Mouse (Mus musculus) liver, embryonic 16.5 days (tissue): ENCODE measurements around the gene Mrps9. TPM values are rescaled to one million over a fixed set of nuclear protein-coding genes. Genes with fewer than 3 reads are reported as not detected.

ENCODE experiments used
- ATAC-seq: fragments of 200-750 bp; cut with Nextera tagmentation; 2 replicates; pipeline ENCODE4 v1.8.0; 2017; ENCODE audit warnings: low read depth, mild to moderate bottlenecking, moderate number of reproducible peaks, moderate library complexity
- H3K27ac ChIP-seq: fragments of 300-500 bp; sonication (generic); 2 replicates; pipeline ENCODE4 v1.5.1; 2014; ENCODE audit warnings: mild to moderate bottlenecking, low read length
- H3K27me3 ChIP-seq: fragments of 300-500 bp; sonication (generic); 2 replicates; pipeline ENCODE4 v1.6.1; 2014; ENCODE audit warnings: low read depth, low read length, mixed read lengths; ENCODE audit not compliant: control insufficient read depth, insufficient read depth
- H3K36me3 ChIP-seq: fragments of 300-500 bp; sonication (generic); 2 replicates; pipeline ENCODE4 v1.6.1; 2014; ENCODE audit warnings: mild to moderate bottlenecking; ENCODE audit not compliant: control insufficient read depth, insufficient read depth
- H3K4me1 ChIP-seq: fragments of 300-500 bp; sonication (generic); 2 replicates; pipeline ENCODE4 v1.6.1; 2014; ENCODE audit warnings: low read depth, low read length, mixed read lengths; ENCODE audit not compliant: control insufficient read depth
- H3K4me2 ChIP-seq: fragments of 300-500 bp; sonication (generic); 2 replicates; pipeline ENCODE4 v1.6.1; 2014; ENCODE audit warnings: low read depth, low read length, mixed read lengths
- H3K4me3 ChIP-seq: fragments of 300-500 bp; sonication (generic); 2 replicates; pipeline ENCODE4 v1.5.1; 2014; ENCODE audit warnings: low read depth, mild to moderate bottlenecking, low read length
- H3K9ac ChIP-seq: fragments of 300-500 bp; sonication (generic); 2 replicates; pipeline ENCODE4 v1.6.1; 2014; ENCODE audit warnings: low read depth, low read length
- H3K9me3 ChIP-seq: fragments of 300-500 bp; sonication (generic); replicated peaks from 2 replicates; pipeline ENCODE4 v1.6.1; 2016; ENCODE audit warnings: low read length; ENCODE audit not compliant: control insufficient read depth
- WGBS: fragments of 180-500 bp; shearing (Covaris S2); extraction: QIAGEN DNeasy Blood & Tissue Kit; methylation state at CpG from one replicate; pipeline ENCODE4 v1.1.7; 2014; ENCODE audit not compliant: insufficient replicate concordance; 5-methylcytosine and 5-hydroxymethylcytosine counted together
- polyA plus RNA-seq: library from polyadenylated mRNA; unstranded; fragments of >200 nt; fragmentation: Nextera tagmentation; extraction: Ambion mirVana; gene quantifications from 2 replicates; pipeline ENCODE4 v1.2.1, GENCODE M21; 2015

The Mrps9 gene
- polyA plus RNA-seq, 1 experiment from 2014 or later, result 22.1 TPM

DNA sequence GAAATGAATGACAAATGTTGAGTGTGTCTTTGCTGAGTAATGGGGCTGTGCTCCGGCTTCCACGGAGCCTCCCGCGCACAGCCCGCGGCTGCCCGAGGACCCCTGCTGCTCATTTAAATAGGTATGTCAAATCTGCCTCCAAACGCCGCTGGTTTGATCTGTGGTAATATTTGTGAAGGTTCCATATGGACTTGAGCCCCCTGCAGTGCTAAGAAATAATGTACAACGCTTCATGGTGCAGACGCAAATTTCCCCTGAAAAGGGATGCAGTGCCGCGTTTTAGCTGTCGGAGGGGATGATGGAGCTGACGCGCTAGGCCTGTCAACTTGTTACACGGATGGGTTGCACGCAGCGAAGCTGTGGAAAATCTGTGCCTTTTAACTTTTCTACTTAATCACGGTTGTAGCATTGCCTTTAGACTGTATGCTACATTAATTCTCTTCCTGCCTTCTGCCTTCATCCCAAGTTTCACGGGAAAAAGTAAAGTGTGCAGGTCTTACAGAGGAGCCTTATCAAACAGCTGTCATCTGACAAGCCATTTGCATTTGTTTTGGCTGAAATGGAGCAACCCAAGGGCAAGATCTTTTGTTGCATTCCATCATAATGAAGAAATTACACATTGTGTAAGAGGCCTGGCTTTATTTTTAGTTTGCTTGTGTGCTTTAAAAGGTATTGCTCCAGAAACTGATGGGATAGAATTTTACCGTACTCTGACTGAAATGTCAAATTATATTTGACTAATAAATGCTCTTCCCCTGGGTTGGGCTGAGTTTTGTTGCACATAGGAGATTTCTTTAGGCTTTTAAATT lies 37.7 kb downstream of the Mrps9 start:
- no peak for ATAC-seq
- WGBS, result 84% methylated on average over 22 of the region's 22 CpGs
- Histone ChIP-seq H3K4me3 (no peak overlapping the region), H3K9me3 (no peaks in the 10 kb centered on the region), H3K4me2 (no peak overlapping the region), H3K36me3 (no peaks in the 10 kb centered on the region), H3K9ac (no peak overlapping the region), H3K27ac (no peak overlapping the region), H3K4me1 (no peaks in the 10 kb centered on the region), H3K27me3 (no peaks in the 10 kb centered on the region)

DNA sequence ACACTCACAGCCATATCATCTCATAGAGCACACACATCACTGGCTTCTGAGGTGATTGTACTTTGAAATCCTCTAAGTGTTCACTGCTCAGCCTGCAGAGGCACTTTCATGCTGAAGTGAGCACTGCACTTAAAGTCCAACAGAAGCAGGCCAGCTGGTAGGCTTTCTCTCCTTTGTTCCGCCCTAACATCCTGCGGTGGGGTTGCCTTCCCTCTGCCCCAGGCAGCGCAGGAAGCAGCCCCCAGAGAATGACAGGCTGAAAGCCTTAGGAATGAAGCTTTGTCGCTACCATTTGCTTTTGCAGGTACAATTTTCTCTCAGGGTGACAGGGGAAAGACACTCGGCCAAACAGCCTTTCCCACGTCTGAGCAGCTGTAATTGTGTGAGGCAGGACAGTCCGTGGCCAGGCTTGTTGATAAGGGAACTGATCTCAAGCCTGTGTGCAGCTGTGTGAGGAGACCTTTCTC lies 38.4 kb downstream of the Mrps9 start:
- no peaks in the 10 kb centered on the region for H3K27me3 ChIP-seq
- 66% methylated on average over 7 of the region's 7 CpGs for WGBS
- no peak overlapping the region for H3K9ac ChIP-seq
- H3K4me3 ChIP-seq, result no peak overlapping the region
- no peaks in the 10 kb centered on the region for H3K36me3 ChIP-seq
- no peak overlapping the region for H3K27ac ChIP-seq
- no peaks in the 10 kb centered on the region for H3K4me1 ChIP-seq
- no peaks in the 10 kb centered on the region for H3K9me3 ChIP-seq
- no peak for ATAC-seq
- H3K4me2 ChIP-seq, result no peak overlapping the region

DNA sequence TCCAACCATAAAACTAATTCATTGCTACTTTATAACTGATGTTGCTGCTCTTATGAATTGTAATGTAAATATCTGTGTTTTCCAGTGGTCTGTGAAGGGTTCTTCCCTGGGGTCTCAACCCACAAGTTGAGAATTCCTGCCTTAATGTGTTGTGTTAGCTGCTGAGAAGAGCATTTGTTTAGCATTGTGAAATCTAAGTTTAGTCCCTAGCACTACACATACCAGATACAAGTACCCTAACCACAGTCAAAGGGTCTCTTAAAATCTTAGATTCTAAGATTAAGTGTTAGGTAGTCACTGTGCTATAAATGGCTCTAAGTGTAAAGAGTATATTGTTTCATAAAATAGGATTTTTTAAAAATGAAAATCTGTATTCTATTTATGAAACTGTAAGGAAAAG lies 43.7 kb downstream of the Mrps9 start:
- Histone ChIP-seq H3K4me3 (no peak overlapping the region), H3K27me3 (no peaks in the 10 kb centered on the region), H3K36me3 (no peaks in the 10 kb centered on the region), H3K27ac (no peak overlapping the region), H3K9me3 (no peaks in the 10 kb centered on the region), H3K9ac (no peak overlapping the region), H3K4me2 (no peak overlapping the region), H3K4me1 (no peaks in the 10 kb centered on the region)
- no peak for ATAC-seq

- H3K4me3 ChIP-seq, result no peak overlapping the region
- 79% methylated on average over 11 of the region's 11 CpGs for WGBS
- no peaks in the 10 kb centered on the region for H3K36me3 ChIP-seq
- H3K4me2 ChIP-seq, result no peak overlapping the region
- H3K27me3 ChIP-seq, result no peaks in the 10 kb centered on the region
- H3K27ac ChIP-seq, result no peak overlapping the region
- no peaks in the 10 kb centered on the region for H3K9me3 ChIP-seq
- no peak overlapping the region for H3K9ac ChIP-seq
- no peak for ATAC-seq
- H3K4me1 ChIP-seq, result no peaks in the 10 kb centered on the region
Observed at GRCm38 (mm10) chr1:42905148-42905547, 54.1 kb downstream of the Mrps9 start.

- Histone ChIP-seq H3K4me2 (no peak overlapping the region), H3K4me3 (no peak overlapping the region), H3K36me3 (no peaks in the 10 kb centered on the region), H3K9ac (no peak overlapping the region), H3K9me3 (no peaks in the 10 kb centered on the region), H3K27me3 (no peaks in the 10 kb centered on the region), H3K27ac (no peak overlapping the region), H3K4me1 (no peaks in the 10 kb centered on the region)
- no peak for ATAC-seq
- 78% methylated on average over 7 of the region's 7 CpGs for WGBS
Observed at GRCm38 (mm10) chr1:42906696-42907095, 55.7 kb downstream of the Mrps9 start.

DNA sequence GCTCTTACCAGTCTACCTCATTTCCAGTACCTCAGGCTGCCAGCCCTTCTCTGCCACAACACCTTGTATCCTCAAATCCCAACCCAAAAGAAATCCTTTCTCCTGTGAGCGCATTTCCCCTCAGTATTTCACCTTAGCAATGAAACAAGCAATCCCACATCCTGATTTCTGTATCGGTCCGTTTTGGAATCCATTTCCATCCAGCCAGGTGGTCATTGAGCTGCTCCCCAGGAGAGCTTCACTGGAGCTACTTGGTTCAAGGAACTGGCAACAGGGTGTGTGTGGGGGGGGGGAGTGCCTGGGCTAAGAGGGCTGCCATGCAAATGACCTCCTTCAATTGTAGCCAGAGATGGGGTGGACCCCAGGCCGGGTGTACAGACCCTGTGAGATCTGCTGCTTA lies 56.1 kb downstream of the Mrps9 start:
- 61% methylated on average over 4 of the region's 4 CpGs for WGBS
- Histone ChIP-seq H3K9me3 (no peaks in the 10 kb centered on the region), H3K27ac (no peak overlapping the region), H3K4me1 (no peaks in the 10 kb centered on the region), H3K36me3 (no peaks in the 10 kb centered on the region), H3K4me2 (no peak overlapping the region), H3K9ac (no peak overlapping the region), H3K4me3 (no peak overlapping the region), H3K27me3 (no peaks in the 10 kb centered on the region)
- no peak for ATAC-seq

- Histone ChIP-seq H3K27ac (no peak overlapping the region), H3K4me3 (no peak overlapping the region), H3K4me2 (no peak overlapping the region), H3K27me3 (no peaks in the 10 kb centered on the region), H3K4me1 (no peaks in the 10 kb centered on the region), H3K9ac (no peak overlapping the region), H3K9me3 (no peaks in the 10 kb centered on the region), H3K36me3 (no peaks in the 10 kb centered on the region)
- no peak for ATAC-seq
- WGBS, result 18% methylated on average over 4 of the region's 4 CpGs
Observed at GRCm38 (mm10) chr1:42915062-42915461, 64.0 kb downstream of the Mrps9 start.

- H3K27ac ChIP-seq, result no peak overlapping the region
Observed at GRCm38 (mm10) chr1:42916719-42917118, 65.7 kb downstream of the Mrps9 start.

GRCm38 (mm10) chr1:42917908-42918307 lies 66.9 kb downstream of the Mrps9 start:
- WGBS, result 31% methylated on average over 4 of the region's 4 CpGs
- no peak overlapping the region for H3K4me3 ChIP-seq

More at GRCm38 (mm10) chr1:42916719-42917118, 65.7 kb downstream of the Mrps9 start:
- Histone ChIP-seq H3K36me3 (no peaks in the 10 kb centered on the region), H3K4me1 (no peaks in the 10 kb centered on the region), H3K9me3 (no peaks in the 10 kb centered on the region), H3K4me3 (no peak overlapping the region), H3K9ac (no peak overlapping the region), H3K4me2 (no peak overlapping the region), H3K27me3 (no peaks in the 10 kb centered on the region)
- no peak for ATAC-seq
- WGBS, result 61% methylated on average over 7 of the region's 7 CpGs

More at GRCm38 (mm10) chr1:42917908-42918307, 66.9 kb downstream of the Mrps9 start:
- no peak for ATAC-seq
- Histone ChIP-seq H3K9ac (no peak overlapping the region), H3K4me2 (no peak overlapping the region), H3K36me3 (no peaks in the 10 kb centered on the region), H3K4me1 (no peaks in the 10 kb centered on the region), H3K9me3 (no peaks in the 10 kb centered on the region), H3K27me3 (no peaks in the 10 kb centered on the region), H3K27ac (no peak overlapping the region)
